Mouse (Mus musculus): ENCODE measurements around the gene Wdr18.

Wdr18 gene

GRCm38 (mm10) chr10:79959847-79960601 is at the start of gene Wdr18:
Wdr18 (plus strand) TSS chr10:79960152.
- peak; percentile 98 to 99 for DNase-seq (ENCODE audit: low spot score in 2 of 2)

- DNase-seq (ENCODE audit: low spot score in 2 of 2): no peak
These were observed 49.4 kb upstream of the Wdr18 start, which contains the start of gene Gm26602 for GRCm38 (mm10) chr10:79910556-79910955. Gm26602 (plus strand) TSS chr10:79910856.

- DNase-seq (ENCODE audit: low spot score in 2 of 2): no peak
These were observed 47.5 kb upstream of the Wdr18 start for GRCm38 (mm10) chr10:79912412-79912811.

- DNase-seq (ENCODE audit: low spot score in 2 of 2): no peak
These were observed 45.6 kb upstream of the Wdr18 start for GRCm38 (mm10) chr10:79914131-79914947.

- DNase-seq (ENCODE audit: low spot score in 2 of 2): no peak
These were observed 44.9 kb upstream of the Wdr18 start for GRCm38 (mm10) chr10:79914948-79915596.

GRCm38 (mm10) chr10:79916081-79916480 is 43.9 kb upstream of the Wdr18 start:
- DNase-seq (ENCODE audit: low spot score in 2 of 2): no peak

- DNase-seq (ENCODE audit: low spot score in 2 of 2): peak; percentile 65 to 82
These were observed 43.0 kb upstream of the Wdr18 start, which contains the start of gene Kiss1r for GRCm38 (mm10) chr10:79916808-79917531. Kiss1r (plus strand) TSS chr10:79916971.

- DNase-seq (ENCODE audit: low spot score in 2 of 2): no peak
These were observed 42.3 kb upstream of the Wdr18 start for GRCm38 (mm10) chr10:79917532-79918100.

- no peak for DNase-seq (ENCODE audit: low spot score in 2 of 2)
These were observed 41.5 kb upstream of the Wdr18 start for GRCm38 (mm10) chr10:79918231-79919078.

- DNase-seq (ENCODE audit: low spot score in 2 of 2): no peak
These were observed 40.6 kb upstream of the Wdr18 start for GRCm38 (mm10) chr10:79919251-79919849.

- DNase-seq (ENCODE audit: low spot score in 2 of 2): no peak
These were observed 39.7 kb upstream of the Wdr18 start for GRCm38 (mm10) chr10:79920056-79920890.

- DNase-seq (ENCODE audit: low spot score in 2 of 2): no peak
These were observed 38.9 kb upstream of the Wdr18 start, which contains the start of gene R3hdm4 for GRCm38 (mm10) chr10:79920958-79921535. R3hdm4 (minus strand) TSS chr10:79921208.

- no peak for DNase-seq (ENCODE audit: low spot score in 2 of 2)
These were observed 38.4 kb upstream of the Wdr18 start for GRCm38 (mm10) chr10:79921572-79921971.

- DNase-seq (ENCODE audit: low spot score in 2 of 2): peak; percentile 81 to 92
These were observed 34.8 kb upstream of the Wdr18 start for GRCm38 (mm10) chr10:79924998-79925784.

- DNase-seq (ENCODE audit: low spot score in 2 of 2): no peak
These were observed 34.0 kb upstream of the Wdr18 start for GRCm38 (mm10) chr10:79925785-79926490.

GRCm38 (mm10) chr10:79926491-79927323 is 33.2 kb upstream of the Wdr18 start, which contains the start of gene Arid3a:
Arid3a (plus strand) TSS chr10:79927043.
- DNase-seq (ENCODE audit: low spot score in 2 of 2): peak; percentile 79 to 84
